Mouse (Mus musculus) liver, adult (tissue): ENCODE results near the gene Pik3c2b.

Experiments used
- GATA4 ChIP-seq: IDR thresholded peaks from 2 replicates; pipeline ENCODE4 v1.6.1; 2014; ENCODE audit warnings: mild to moderate bottlenecking, low read length; ENCODE audit not compliant: insufficient replicate concordance

Pik3c2b gene

GRCm38 (mm10) chr1:133083003-133083546 is 37.6 kb downstream of the Pik3c2b start:
- TF ChIP-seq GATA4, result no peak

- no peak for TF ChIP-seq GATA4
Observed at GRCm38 (mm10) chr1:133083942-133084625, 38.6 kb downstream of the Pik3c2b start.

GRCm38 (mm10) chr1:133084708-133085416 is 39.4 kb downstream of the Pik3c2b start:
- TF ChIP-seq GATA4, result no peak

GRCm38 (mm10) chr1:133085417-133085742 is 39.9 kb downstream of the Pik3c2b start:
- TF ChIP-seq GATA4, result no peak

- TF ChIP-seq GATA4, result no peak
Observed at GRCm38 (mm10) chr1:133086804-133087203, 41.3 kb downstream of the Pik3c2b start.

GRCm38 (mm10) chr1:133087206-133087905 is 41.9 kb downstream of the Pik3c2b start:
- TF ChIP-seq GATA4, result no peak

- TF ChIP-seq GATA4, result no peak
Observed at GRCm38 (mm10) chr1:133088196-133088595, 42.7 kb downstream of the Pik3c2b start.

GRCm38 (mm10) chr1:133089415-133089814 is 43.9 kb downstream of the Pik3c2b start:
- TF ChIP-seq GATA4, result no peak

GRCm38 (mm10) chr1:133090641-133091040 is 45.2 kb downstream of the Pik3c2b start:
- no peak for TF ChIP-seq GATA4

- no peak for TF ChIP-seq GATA4
Observed at GRCm38 (mm10) chr1:133091483-133091882, 46.0 kb downstream of the Pik3c2b start.

GRCm38 (mm10) chr1:133093719-133094118 is 48.3 kb downstream of the Pik3c2b start:
- TF ChIP-seq GATA4, result no peak

GRCm38 (mm10) chr1:133100980-133101798 is 55.7 kb downstream of the Pik3c2b start:
- no peak for TF ChIP-seq GATA4

- TF ChIP-seq GATA4, result no peak
Observed at GRCm38 (mm10) chr1:133102108-133102507, 56.6 kb downstream of the Pik3c2b start.

- no peak for TF ChIP-seq GATA4
Observed at GRCm38 (mm10) chr1:133103315-133103714, 57.8 kb downstream of the Pik3c2b start.

GRCm38 (mm10) chr1:133103871-133104270 is 58.4 kb downstream of the Pik3c2b start:
- no peak for TF ChIP-seq GATA4
